9 mouse cellular contexts compared by ENCODE assay signal in the genomic region with DNA sequence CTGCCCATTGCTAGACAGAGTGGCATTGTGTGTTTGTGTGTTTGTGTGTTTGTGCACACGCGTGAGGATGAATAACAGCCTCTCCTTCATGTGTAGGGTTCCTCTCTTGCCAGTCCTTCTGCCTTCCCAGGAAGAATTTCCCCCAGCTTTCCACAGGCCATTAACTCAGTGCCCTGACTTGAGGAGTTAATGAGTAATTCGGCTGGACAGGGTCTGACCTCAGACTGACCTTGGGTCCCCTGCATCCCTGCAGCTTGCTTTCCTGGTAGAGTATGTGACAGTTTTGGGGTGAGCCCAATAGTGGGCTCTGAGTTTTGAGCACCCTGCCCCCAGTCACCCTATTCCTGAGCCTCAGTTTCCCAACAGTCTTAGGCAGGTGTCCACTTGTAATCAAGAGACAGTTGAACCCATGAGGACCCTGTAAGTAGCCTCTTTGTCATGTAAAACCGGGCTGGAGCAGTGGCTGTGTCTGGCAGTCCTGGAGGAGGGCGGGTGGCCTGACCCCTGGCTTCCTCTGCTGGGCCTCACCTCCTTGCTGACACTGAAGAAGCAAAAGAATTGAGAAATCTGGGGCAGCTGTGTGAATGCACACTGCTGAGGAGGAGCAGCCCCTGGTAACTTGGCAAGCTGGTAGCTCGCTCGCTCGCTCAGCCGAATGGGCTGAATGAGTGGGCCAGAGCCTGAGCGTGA. TPM values are rescaled to one million over a fixed set of nuclear protein-coding genes. Genes with fewer than 3 reads are reported as not detected.
A peak's percentile ranks its signal among the peaks of the same experiment; 100 is the strongest.
DNase-seq lines count a peak whose midpoint lies in the region; ATAC-seq and TF ChIP-seq lines count a peak whose summit lies in the region.
"Had no signal": no experiment of that assay in that cellular context is flagged by ENCODE, and none has a peak within 500 bp of the region (broad histone marks: within the 10 kb centered on the region; RNA-seq: fewer than 3 reads in every experiment).

No protein-coding gene starts in this region.

- H3K9me3 ChIP-seq in heart, embryonic 15.5 days (replicated peaks) = no peaks in the 10 kb centered on the region

- H3K36me3 ChIP-seq in heart, embryonic 15.5 days = no peaks in the 10 kb centered on the region
- no peaks in the 10 kb centered on the region for H3K36me3 ChIP-seq in heart, adult 2 months (ENCODE audit: control insufficient read depth, insufficient read depth, low read length)

- H3K9ac ChIP-seq in heart, embryonic 15.5 days = peak overlapping the region; percentile 6; the same call in 1 of the 2 replicates
- no peak overlapping the region for H3K9ac ChIP-seq in heart, adult 2 months (ENCODE audit: low read depth, low read length)

- H3K4me1 ChIP-seq in heart, embryonic 15.5 days (replicated peaks) = peaks cover 36% of the 10 kb centered on the region
- peaks cover 12% of the 10 kb centered on the region for H3K4me1 ChIP-seq in heart, adult 2 months (ENCODE audit: control insufficient read depth, insufficient read depth, low read length)

- no peak overlapping the region for H3K4me2 ChIP-seq in heart, embryonic 15.5 days

- no peak for DNase-seq in heart, adult 2 months
- peak; percentile 28 for DNase-seq in brain, embryonic 14.5 days (ENCODE audit: low read depth)
- peak; percentile 88 for DNase-seq in kidney, adult 11 months
- DNase-seq in neural tube, embryonic 10.5 days (ENCODE audit: extremely low spot score, low spot score) = peak; percentile 73
- no peak for DNase-seq in cerebellum, postnatal 14 days
- DNase-seq in urinary bladder, postnatal 25 days (ENCODE audit: low spot score) = no peak
- DNase-seq in c-Kit-positive CD71-positive TER-119-positive erythroid progenitor cells, embryonic 14.5 days (ENCODE audit: low spot score) = no peak

- intact Hi-C loops in heart, adult 2 months (cut with DNase I) = loop anchor here (1.0 to 2.0 kb wide), 2 partner anchors 13 to 37 kb away; no protein-coding TSS in a partner anchor

- H3K4me3 ChIP-seq in heart, embryonic 15.5 days = no peak overlapping the region
- H3K4me3 ChIP-seq in heart, adult 2 months = no peak overlapping the region

- no peak for ATAC-seq in heart, embryonic 15.5 days (replicated peaks; ENCODE audit: insufficient number of reproducible peaks, insufficient read depth, low FRiP score, low read depth)

- no peaks in the 10 kb centered on the region for H3K27me3 ChIP-seq in heart, embryonic 15.5 days
- no peaks in the 10 kb centered on the region for H3K27me3 ChIP-seq in heart, adult 2 months (ENCODE audit: control insufficient read depth, insufficient read depth, low read length)

- no peak for TF ChIP-seq CTCF in heart, adult 2 months (IDR thresholded peaks at IDR 0.05)
- no peak for TF ChIP-seq CTCF in brain, embryonic 14.5 days (IDR thresholded peaks at IDR 0.05; ENCODE audit: borderline replicate concordance, extremely low read depth, insufficient read depth, insufficient read length)

- TF ChIP-seq POLR2A in heart, adult 2 months (IDR thresholded peaks at IDR 0.05; ENCODE audit: insufficient read depth, low read depth, low read length) = no peak
- TF ChIP-seq POLR2A in brain, embryonic 14.5 days (IDR thresholded peaks at IDR 0.05; ENCODE audit: borderline replicate concordance, extremely low read depth, insufficient read depth, insufficient read length, poor library complexity, severe bottlenecking) = no peak

- no peaks in the 10 kb centered on the region for H3K79me2 ChIP-seq in heart, adult 2 months (replicated peaks; ENCODE audit: control insufficient read depth, insufficient read depth, low read length)

- TF ChIP-seq EP300 in heart, adult 2 months (IDR thresholded peaks at IDR 0.05; ENCODE audit: insufficient read depth, low read depth, low read length) = no peak

- WGBS in heart, embryonic 15.5 days = 67% methylated on average over 10 of the region's 10 CpGs
- WGBS in heart, adult 2 months = 83% methylated on average over 10 of the region's 10 CpGs

- peak overlapping the region; percentile 95 for H3K27ac ChIP-seq in heart, embryonic 15.5 days
- H3K27ac ChIP-seq in heart, adult 2 months = no peak overlapping the region
- H3K27ac ChIP-seq: macrophage had no signal

RNA-seq across cellular contexts. Expression of gene 1700001O22Rik, which starts 43.5 kb away (rescaled TPM):
- polyA plus RNA-seq in heart, embryonic 15.5 days (2015; fragmentation: Nextera tagmentation; extraction: Ambion mirVana) = 2.1 and 2.6 TPM in 2 replicates
- 1 to 10 TPM in 1 of 2 experiments, under 1 TPM in 1; 0.52 to 1.3 TPM for total RNA-seq in heart, adult 2 months (2021)
- polyA plus RNA-seq in heart, adult 2 months (2012; rRNA removed) = 0.73 and 1.1 TPM in 2 replicates
- 1.9 and 3.2 TPM in 2 replicates for polyA plus RNA-seq in brain, embryonic 14.5 days (2012; rRNA removed)
- polyA plus RNA-seq: macrophage had no signal

RNA-seq across cellular contexts. Expression of gene Ntmt1, which starts 47.6 kb away (rescaled TPM):
- polyA plus RNA-seq in heart, embryonic 15.5 days (2015; fragmentation: Nextera tagmentation; extraction: Ambion mirVana) = 75.8 and 77.2 TPM in 2 replicates
- 10 to 100 TPM; 22.0 to 27.3 TPM for total RNA-seq in heart, adult 2 months (2021)
- polyA plus RNA-seq in heart, adult 2 months (2012; rRNA removed) = 27.4 and 30.2 TPM in 2 replicates
- polyA plus RNA-seq in brain, embryonic 14.5 days (2012; rRNA removed) = 72.3 and 98.7 TPM in 2 replicates

Comparison
In these comparisons a context has a peak if more than half of its experiments do, and no peak if none do; other contexts are left out.
1. DNase-seq: peak in brain, embryonic 14.5 days (single experiment), kidney, adult 11 months (single experiment) and neural tube, embryonic 10.5 days (single experiment); none in heart, adult 2 months (0 of 2), cerebellum, postnatal 14 days (0 of 2), urinary bladder, postnatal 25 days (single experiment) and c-Kit-positive CD71-positive TER-119-positive erythroid progenitor cells, embryonic 14.5 days (single experiment).